ENCODE assay signal across 9 mouse cellular contexts in genomic region chr19:10979184-10980168, GRCm38 (mm10). TPM values are rescaled to one million over a fixed set of nuclear protein-coding genes. Genes with fewer than 3 reads are reported as not detected.
DNase-seq lines count a peak whose midpoint lies in the region; ATAC-seq lines count a peak whose summit lies in the region.
"Had no signal": no experiment of that assay in that cellular context is flagged by ENCODE, and none has a peak within 500 bp of the region (broad histone marks: within the 10 kb centered on the region; RNA-seq: fewer than 3 reads in every experiment).

No protein-coding gene starts in this region.

- ATAC-seq in CD4-positive, CD25-positive, alpha-beta regulatory T cell, adult 4 months: peak; percentile 95
- ATAC-seq in forebrain, embryonic 12.5 days (ENCODE audit: low FRiP score): peak; percentile 59
- ATAC-seq in heart, embryonic 16.5 days (replicated peaks; ENCODE audit: extremely low read depth, insufficient read depth, low FRiP score): peak; percentile 46; the same call in 1 of the 2 replicates
- peak; percentile 55 for ATAC-seq in liver, embryonic 13.5 days (ENCODE audit: low read depth)

- WGBS in forebrain, embryonic 12.5 days: 14% methylated on average over 18 of the region's 18 CpGs
- WGBS in heart, embryonic 16.5 days: 9% methylated on average over 18 of the region's 18 CpGs
- WGBS in liver, embryonic 13.5 days (ENCODE audit: insufficient replicate concordance): 6% methylated on average over 18 of the region's 18 CpGs

- peak overlapping the region; percentile 33; the same call in 1 of the 2 replicates for H3K9ac ChIP-seq in forebrain, embryonic 12.5 days
- peak overlapping the region; percentile 18; the same call in 1 of the 2 replicates for H3K9ac ChIP-seq in heart, embryonic 16.5 days (ENCODE audit: low read length)
- H3K9ac ChIP-seq in liver, embryonic 13.5 days: no peak overlapping the region
- H3K9ac ChIP-seq: embryonic facial prominence, embryonic 12.5 days had no signal

- peak; percentile 93 for DNase-seq in c-Kit-positive CD71-negative TER-119-negative erythroid progenitor cells, embryonic 14.5 days (ENCODE audit: low read depth)
- peak; percentile 78 for DNase-seq in kidney, postnatal 14 days
- DNase-seq in liver, embryonic 13.5 days: peak; percentile 61
- DNase-seq in naive thymus-derived CD4-positive, alpha-beta T cell, adult 2 months (ENCODE audit: low read depth): peak; percentile 92
- DNase-seq in splenic B cell, adult 2 months (ENCODE audit: low read depth, low spot score): peak; percentile 92

- no peaks in the 10 kb centered on the region for H3K27me3 ChIP-seq in forebrain, embryonic 12.5 days
- H3K27me3 ChIP-seq in heart, embryonic 16.5 days (ENCODE audit: control insufficient read depth, insufficient read depth, low read length): no peaks in the 10 kb centered on the region
- H3K27me3 ChIP-seq in liver, embryonic 13.5 days: no peaks in the 10 kb centered on the region
- H3K27me3 ChIP-seq in splenic B cell, adult 2 months (ENCODE audit: control insufficient read depth, insufficient read depth, low read length, poor library complexity, severe bottlenecking): no peaks in the 10 kb centered on the region
- H3K27me3 ChIP-seq: embryonic facial prominence, embryonic 12.5 days had no signal

- H3K4me2 ChIP-seq in forebrain, embryonic 12.5 days: peak overlapping the region; percentile 27
- peak overlapping the region; percentile 50 for H3K4me2 ChIP-seq in heart, embryonic 16.5 days (ENCODE audit: low read depth, low read length)
- peak overlapping the region; percentile 38 for H3K4me2 ChIP-seq in liver, embryonic 13.5 days
- H3K4me2 ChIP-seq: embryonic facial prominence, embryonic 12.5 days had no signal

- H3K4me3 ChIP-seq in forebrain, embryonic 12.5 days (replicated peaks): no peak overlapping the region
- 0 out of 2 replicates have a peak overlapping the region, but pooled peaks have one; percentile 10 for H3K4me3 ChIP-seq in heart, embryonic 16.5 days (ENCODE audit: low read length)
- H3K4me3 ChIP-seq in liver, embryonic 13.5 days (replicated peaks): no peak overlapping the region
- H3K4me3 ChIP-seq: embryonic facial prominence, embryonic 12.5 days had no signal

- peaks cover 4% of the 10 kb centered on the region; the same call in 1 of the 2 replicates for H3K4me1 ChIP-seq in forebrain, embryonic 12.5 days
- peaks cover 5% of the 10 kb centered on the region; the same call in 1 of the 2 replicates for H3K4me1 ChIP-seq in heart, embryonic 16.5 days (ENCODE audit: control insufficient read depth, insufficient read depth, low read length)
- peaks cover 4% of the 10 kb centered on the region; the same call in 1 of the 2 replicates for H3K4me1 ChIP-seq in liver, embryonic 13.5 days (replicated peaks)
- H3K4me1 ChIP-seq: embryonic facial prominence, embryonic 12.5 days had no signal

- H3K9me3 ChIP-seq in forebrain, embryonic 12.5 days: no peaks in the 10 kb centered on the region
- no peaks in the 10 kb centered on the region for H3K9me3 ChIP-seq in heart, embryonic 16.5 days (replicated peaks; ENCODE audit: control insufficient read depth, low read length)
- H3K9me3 ChIP-seq in liver, embryonic 13.5 days (replicated peaks): no peaks in the 10 kb centered on the region
- H3K9me3 ChIP-seq: embryonic facial prominence, embryonic 12.5 days had no signal

- H3K36me3 ChIP-seq in forebrain, embryonic 12.5 days (replicated peaks): no peaks in the 10 kb centered on the region
- H3K36me3 ChIP-seq in heart, embryonic 16.5 days (ENCODE audit: control insufficient read depth, insufficient read depth): no peaks in the 10 kb centered on the region
- no peaks in the 10 kb centered on the region for H3K36me3 ChIP-seq in liver, embryonic 13.5 days
- no peaks in the 10 kb centered on the region for H3K36me3 ChIP-seq in splenic B cell, adult 2 months (ENCODE audit: control insufficient read depth, insufficient read depth, low read length, poor library complexity, severe bottlenecking)
- H3K36me3 ChIP-seq: embryonic facial prominence, embryonic 12.5 days had no signal

- no peak overlapping the region for H3K27ac ChIP-seq in forebrain, embryonic 12.5 days
- H3K27ac ChIP-seq in heart, embryonic 16.5 days (ENCODE audit: low read length): no peak overlapping the region
- no peak overlapping the region for H3K27ac ChIP-seq in liver, embryonic 13.5 days
- H3K27ac ChIP-seq: embryonic facial prominence, embryonic 12.5 days had no signal

RNA-seq across cellular contexts. Expression of gene Ms4a10, which starts 5.0 kb away (rescaled TPM):
- not detected for polyA plus RNA-seq in CD4-positive, CD25-positive, alpha-beta regulatory T cell, adult 4 months (2017; shearing (Covaris generic))
- polyA plus RNA-seq in forebrain, embryonic 12.5 days (2016; fragmentation: Nextera tagmentation; extraction: Ambion mirVana): not detected in 2 replicates
- polyA plus RNA-seq in heart, embryonic 16.5 days (2015; fragmentation: Nextera tagmentation; extraction: Ambion mirVana): not detected in 2 replicates
- polyA plus RNA-seq in liver, embryonic 13.5 days (2015; fragmentation: Nextera tagmentation; extraction: Ambion mirVana): not detected in 2 replicates
- polyA plus RNA-seq: embryonic facial prominence, embryonic 12.5 days had no signal

RNA-seq across cellular contexts. Expression of gene Ms4a15, which starts 13.6 kb away (rescaled TPM):
- polyA plus RNA-seq in CD4-positive, CD25-positive, alpha-beta regulatory T cell, adult 4 months (2017; shearing (Covaris generic)): under 1 TPM in 1 of 2 experiments, not detected in 1; 0.31 TPM
- not detected in 2 replicates for polyA plus RNA-seq in forebrain, embryonic 12.5 days (2016; fragmentation: Nextera tagmentation; extraction: Ambion mirVana)
- polyA plus RNA-seq in heart, embryonic 16.5 days (2015; fragmentation: Nextera tagmentation; extraction: Ambion mirVana): not detected in 2 replicates
- not detected in 2 replicates for polyA plus RNA-seq in liver, embryonic 13.5 days (2015; fragmentation: Nextera tagmentation; extraction: Ambion mirVana)
- polyA plus RNA-seq: embryonic facial prominence, embryonic 12.5 days had no signal

RNA-seq across cellular contexts. Expression of gene Ccdc86, which starts 30.4 kb away (rescaled TPM):
- 10 to 100 TPM in 1 of 2 experiments, 1 to 10 TPM in 1; 8.8 to 11.7 TPM for polyA plus RNA-seq in CD4-positive, CD25-positive, alpha-beta regulatory T cell, adult 4 months (2017; shearing (Covaris generic))
- polyA plus RNA-seq in forebrain, embryonic 12.5 days (2016; fragmentation: Nextera tagmentation; extraction: Ambion mirVana): 26.2 and 27.0 TPM in 2 replicates
- polyA plus RNA-seq in heart, embryonic 16.5 days (2015; fragmentation: Nextera tagmentation; extraction: Ambion mirVana): 17.7 and 18.2 TPM in 2 replicates
- 23.4 and 25.3 TPM in 2 replicates for polyA plus RNA-seq in liver, embryonic 13.5 days (2015; fragmentation: Nextera tagmentation; extraction: Ambion mirVana)

RNA-seq across cellular contexts. Expression of gene Ms4a18, which starts 38.4 kb away (rescaled TPM):
- polyA plus RNA-seq in CD4-positive, CD25-positive, alpha-beta regulatory T cell, adult 4 months (2017; shearing (Covaris generic)): not detected
- not detected in 2 replicates for polyA plus RNA-seq in forebrain, embryonic 12.5 days (2016; fragmentation: Nextera tagmentation; extraction: Ambion mirVana)
- not detected in 2 replicates for polyA plus RNA-seq in heart, embryonic 16.5 days (2015; fragmentation: Nextera tagmentation; extraction: Ambion mirVana)
- not detected in 2 replicates for polyA plus RNA-seq in liver, embryonic 13.5 days (2015; fragmentation: Nextera tagmentation; extraction: Ambion mirVana)
- polyA plus RNA-seq: embryonic facial prominence, embryonic 12.5 days had no signal

RNA-seq across cellular contexts. Expression of gene Ptgdr2, which starts 42.5 kb away (rescaled TPM):
- polyA plus RNA-seq in CD4-positive, CD25-positive, alpha-beta regulatory T cell, adult 4 months (2017; shearing (Covaris generic)): not detected
- 0.08 TPM in 1 of 2 replicates, not detected in the other for polyA plus RNA-seq in forebrain, embryonic 12.5 days (2016; fragmentation: Nextera tagmentation; extraction: Ambion mirVana)
- 0.11 and 0.24 TPM in 2 replicates for polyA plus RNA-seq in heart, embryonic 16.5 days (2015; fragmentation: Nextera tagmentation; extraction: Ambion mirVana)
- not detected in 2 replicates for polyA plus RNA-seq in liver, embryonic 13.5 days (2015; fragmentation: Nextera tagmentation; extraction: Ambion mirVana)
